Mouse (Mus musculus): ENCODE measurements around the gene Gys2. TPM values are rescaled to one million over a fixed set of nuclear protein-coding genes. Genes with fewer than 3 reads are reported as not detected.
"Not testable (repeated sequence)": the region's sequence is repeated elsewhere in the genome, so short reads cannot be mapped to it uniquely, and the experiment has no call there.

The Gys2 gene
- polyA plus RNA-seq (2015; fragmentation: Nextera tagmentation; extraction: Ambion mirVana) = 90.8 and 92.7 TPM in 2 replicates

GRCm38 (mm10) chr6:142472801-142473203 lies at the start of gene Gys2:
TSS of gene Gys2 (minus strand) at chr6:142473109.
- Histone ChIP-seq H3K9me3 (ENCODE audit: low read length) (no peaks in the 10 kb centered on the region), H3K4me3 (ENCODE audit: low read depth, low read length) (peak within 1 kb of the TSS; percentile 43), H3K4me1 (ENCODE audit: insufficient read depth) (peaks cover 4% of the 10 kb centered on the region; the same call in 1 of the 2 replicates), H3K4me2 (ENCODE audit: low read depth, low read length) (peak within 1 kb of the TSS; percentile 55), H3K27me3 (ENCODE audit: insufficient read depth, low read length) (no peaks in the 10 kb centered on the region), H3K36me3 (replicated peaks; ENCODE audit: insufficient read depth, low read length) (no peaks in the 10 kb centered on the region), H3K27ac (ENCODE audit: low read depth) (peak within 1 kb of the TSS; percentile 95), H3K9ac (replicated peaks) (peak within 1 kb of the TSS; percentile 67)
- 50% methylated on average over 4 of the region's 4 CpGs for WGBS (ENCODE audit: insufficient replicate concordance)
- DNase-seq (peak; percentile 43), ATAC-seq (peak; percentile 78)
- TF ChIP-seq EP300 (IDR thresholded peaks at IDR 0.05; ENCODE audit: low read depth) (peak; percentile 61), CTCF (IDR thresholded peaks at IDR 0.05; ENCODE audit: low read depth) (no peak)

- H3K4me3 ChIP-seq (ENCODE audit: low read depth, low read length) = no peak overlapping the region
- no peak for DNase-seq
- no peak overlapping the region for H3K9ac ChIP-seq (replicated peaks)
- H3K9me3 ChIP-seq (ENCODE audit: low read length) = no peaks in the 10 kb centered on the region
- H3K36me3 ChIP-seq (replicated peaks; ENCODE audit: insufficient read depth, low read length) = no peaks in the 10 kb centered on the region
- no peak for ATAC-seq
- TF ChIP-seq EP300 (IDR thresholded peaks at IDR 0.05; ENCODE audit: low read depth) (no peak), CTCF (IDR thresholded peaks at IDR 0.05; ENCODE audit: low read depth) (no peak)
- no peak overlapping the region for H3K4me2 ChIP-seq (ENCODE audit: low read depth, low read length)
- no peaks in the 10 kb centered on the region for H3K27me3 ChIP-seq (ENCODE audit: insufficient read depth, low read length)
- H3K4me1 ChIP-seq (ENCODE audit: insufficient read depth) = no peaks in the 10 kb centered on the region
- 80% methylated on average over 12 of the region's 12 CpGs for WGBS (ENCODE audit: insufficient replicate concordance)
- no peak overlapping the region for H3K27ac ChIP-seq (ENCODE audit: low read depth)
Observed at GRCm38 (mm10) chr6:142521591-142522110, 48.7 kb upstream of the Gys2 start.

- Histone ChIP-seq H3K9me3 (ENCODE audit: low read length) (no peaks in the 10 kb centered on the region), H3K9ac (replicated peaks) (no peak overlapping the region), H3K4me3 (ENCODE audit: low read depth, low read length) (no peak overlapping the region), H3K36me3 (replicated peaks; ENCODE audit: insufficient read depth, low read length) (no peaks in the 10 kb centered on the region), H3K4me2 (ENCODE audit: low read depth, low read length) (no peak overlapping the region), H3K27ac (ENCODE audit: low read depth) (no peak overlapping the region), H3K4me1 (ENCODE audit: insufficient read depth) (no peaks in the 10 kb centered on the region), H3K27me3 (ENCODE audit: insufficient read depth, low read length) (no peaks in the 10 kb centered on the region)
- no peak for DNase-seq
- peak; percentile 75 for TF ChIP-seq CTCF (IDR thresholded peaks at IDR 0.05; ENCODE audit: low read depth)
- TF ChIP-seq EP300 (IDR thresholded peaks at IDR 0.05; ENCODE audit: low read depth) = no peak
- 7% methylated on average over 6 of the region's 6 CpGs for WGBS (ENCODE audit: insufficient replicate concordance)
- 0 out of 2 replicates have a peak, but pooled peaks have one; percentile 25 for ATAC-seq
Observed at GRCm38 (mm10) chr6:142519110-142519509, 46.2 kb upstream of the Gys2 start.

GRCm38 (mm10) chr6:142515379-142515778 lies 42.5 kb upstream of the Gys2 start:
- H3K27me3 ChIP-seq (ENCODE audit: insufficient read depth, low read length); DNase-seq; H3K4me1 ChIP-seq (ENCODE audit: insufficient read depth); H3K4me2 ChIP-seq (ENCODE audit: low read depth, low read length); H3K36me3 ChIP-seq (replicated peaks; ENCODE audit: insufficient read depth, low read length); H3K9ac ChIP-seq (replicated peaks); H3K27ac ChIP-seq (ENCODE audit: low read depth); H3K4me3 ChIP-seq (ENCODE audit: low read depth, low read length); ATAC-seq; H3K9me3 ChIP-seq (ENCODE audit: low read length): not testable (repeated sequence)
- WGBS (ENCODE audit: insufficient replicate concordance) = 67% methylated on average over 8 of the region's 9 CpGs

GRCm38 (mm10) chr6:142514912-142515311 lies 42.0 kb upstream of the Gys2 start:
- ATAC-seq (no peak), DNase-seq (peak; percentile 65)
- TF ChIP-seq CTCF (IDR thresholded peaks at IDR 0.05; ENCODE audit: low read depth) = peak; percentile 55
- TF ChIP-seq EP300 (IDR thresholded peaks at IDR 0.05; ENCODE audit: low read depth) = no peak
- H3K4me1 ChIP-seq (ENCODE audit: insufficient read depth) = no peaks in the 10 kb centered on the region
- H3K27ac ChIP-seq (ENCODE audit: low read depth) = no peak overlapping the region
- H3K9me3 ChIP-seq (ENCODE audit: low read length) = no peaks in the 10 kb centered on the region
- H3K4me3 ChIP-seq (ENCODE audit: low read depth, low read length) = no peak overlapping the region
- no peaks in the 10 kb centered on the region for H3K27me3 ChIP-seq (ENCODE audit: insufficient read depth, low read length)
- 2% methylated on average over 10 of the region's 10 CpGs for WGBS (ENCODE audit: insufficient replicate concordance)
- no peak overlapping the region for H3K9ac ChIP-seq (replicated peaks)
- H3K4me2 ChIP-seq (ENCODE audit: low read depth, low read length) = no peak overlapping the region
- no peaks in the 10 kb centered on the region for H3K36me3 ChIP-seq (replicated peaks; ENCODE audit: insufficient read depth, low read length)

GRCm38 (mm10) chr6:142512902-142513301 lies 40.0 kb upstream of the Gys2 start:
- Histone ChIP-seq H3K9me3 (ENCODE audit: low read length) (no peaks in the 10 kb centered on the region), H3K36me3 (replicated peaks; ENCODE audit: insufficient read depth, low read length) (no peaks in the 10 kb centered on the region), H3K27ac (ENCODE audit: low read depth) (no peak overlapping the region), H3K4me1 (ENCODE audit: insufficient read depth) (peaks cover 2% of the 10 kb centered on the region; the same call in 1 of the 2 replicates), H3K4me2 (ENCODE audit: low read depth, low read length) (no peak overlapping the region), H3K27me3 (ENCODE audit: insufficient read depth, low read length) (no peaks in the 10 kb centered on the region), H3K4me3 (ENCODE audit: low read depth, low read length) (no peak overlapping the region), H3K9ac (replicated peaks) (no peak overlapping the region)
- ATAC-seq (no peak), DNase-seq (no peak)
- 57% methylated on average over 3 of the region's 3 CpGs for WGBS (ENCODE audit: insufficient replicate concordance)
- no peak for TF ChIP-seq EP300 (IDR thresholded peaks at IDR 0.05; ENCODE audit: low read depth)
- no peak for TF ChIP-seq CTCF (IDR thresholded peaks at IDR 0.05; ENCODE audit: low read depth)

All from liver, postnatal 0 days (tissue).